Mouse (Mus musculus): Measurements from ENCODE around the gene Ralgapa1.
"Not testable (repeated sequence)": the region's sequence is repeated elsewhere in the genome, so short reads cannot be mapped to it uniquely, and the experiment has no call there.

Gene Ralgapa1

DNA sequence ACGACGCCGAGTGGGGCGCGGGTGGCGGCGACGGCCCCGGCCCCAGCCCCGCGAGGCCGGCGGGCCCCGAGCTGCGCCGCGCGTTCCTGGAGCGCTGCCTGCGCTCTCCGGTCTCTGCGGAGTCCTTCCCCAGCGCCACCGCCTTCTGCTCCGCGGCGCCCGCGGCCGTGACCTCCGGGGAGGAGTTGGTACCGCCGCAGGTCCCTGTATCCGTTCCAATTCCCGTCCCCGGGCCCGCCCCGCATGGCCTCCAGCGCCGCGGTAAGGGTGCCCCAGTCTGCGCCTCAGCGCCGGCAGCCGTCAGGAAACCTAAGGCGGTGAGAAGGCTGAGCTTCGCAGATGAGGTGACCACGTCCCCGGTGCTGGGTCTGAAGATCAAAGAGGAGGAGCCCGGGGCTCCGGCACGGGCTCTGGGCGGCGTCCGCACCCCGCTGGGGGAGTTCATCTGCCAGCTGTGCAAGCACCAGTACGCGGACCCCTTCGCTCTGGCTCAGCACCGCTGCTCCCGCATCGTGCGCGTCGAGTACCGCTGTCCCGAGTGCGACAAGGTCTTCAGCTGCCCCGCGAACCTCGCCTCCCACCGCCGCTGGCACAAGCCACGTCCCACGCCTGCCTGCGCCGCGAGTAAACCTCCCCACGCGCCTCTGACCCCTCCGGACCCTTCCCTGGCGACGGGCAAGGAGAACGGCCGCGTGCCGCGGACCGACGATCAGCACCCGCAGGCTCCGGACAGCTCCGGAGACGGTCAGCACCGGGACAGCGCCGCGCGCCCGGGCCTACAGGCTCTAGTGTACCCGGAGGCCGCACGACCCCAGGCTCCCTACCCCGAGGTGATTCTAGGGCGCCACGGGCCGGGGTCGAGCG lies 221.1 kb downstream of the Ralgapa1 start:
- DNase-seq (ENCODE audit: low read depth, low spot score) = no peak

GRCm38 (mm10) chr12:55598887-55599561 lies 221.9 kb downstream of the Ralgapa1 start, which contains the start of gene Insm2:
Gene Insm2 (plus strand): TSS chr12:55599427.
- DNase-seq (ENCODE audit: low read depth, low spot score) = no peak

DNA sequence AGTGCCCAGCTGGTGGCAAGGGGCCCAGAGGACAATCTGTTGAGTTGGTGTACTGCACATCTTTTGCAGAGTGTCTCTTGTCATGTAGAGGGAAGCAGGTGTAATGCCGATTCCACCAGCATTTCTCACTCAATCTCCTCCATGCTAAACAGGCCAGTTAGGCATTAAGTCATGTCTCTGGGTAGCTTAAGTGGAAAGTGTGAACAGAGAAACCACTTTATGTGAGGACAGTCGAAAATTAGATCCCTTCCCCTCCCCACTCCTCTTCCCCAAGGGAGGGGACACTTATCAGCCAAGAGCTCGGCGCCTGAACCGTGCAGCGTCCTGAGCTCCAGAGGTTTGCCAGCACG lies 222.5 kb downstream of the Ralgapa1 start:
- no peak for DNase-seq (ENCODE audit: low read depth, low spot score)

DNA sequence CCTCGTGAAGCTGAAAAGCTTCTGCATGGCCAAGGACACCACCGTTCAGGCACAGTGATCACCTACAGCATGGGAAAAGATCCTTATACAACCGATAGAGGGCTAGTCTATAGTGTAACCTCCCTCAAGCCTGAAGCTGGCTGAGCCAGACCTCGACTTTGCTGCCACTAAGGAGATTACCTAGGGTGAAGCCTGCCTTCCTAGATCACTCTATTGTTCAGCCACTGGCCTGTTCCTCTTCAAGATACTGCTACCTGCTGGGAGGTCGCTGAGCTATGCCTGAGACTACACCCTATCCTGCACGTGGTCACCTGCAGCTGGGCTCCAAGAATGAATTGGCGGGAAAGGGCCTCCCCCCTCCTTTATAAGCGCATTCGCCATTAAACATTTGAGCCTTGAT lies 234.0 kb downstream of the Ralgapa1 start:
- not testable (repeated sequence) for DNase-seq (ENCODE audit: low read depth, low spot score)

- DNase-seq (ENCODE audit: low read depth, low spot score) = no peak
Observed at GRCm38 (mm10) chr12:55573794-55574193, 247.2 kb downstream of the Ralgapa1 start.

DNA sequence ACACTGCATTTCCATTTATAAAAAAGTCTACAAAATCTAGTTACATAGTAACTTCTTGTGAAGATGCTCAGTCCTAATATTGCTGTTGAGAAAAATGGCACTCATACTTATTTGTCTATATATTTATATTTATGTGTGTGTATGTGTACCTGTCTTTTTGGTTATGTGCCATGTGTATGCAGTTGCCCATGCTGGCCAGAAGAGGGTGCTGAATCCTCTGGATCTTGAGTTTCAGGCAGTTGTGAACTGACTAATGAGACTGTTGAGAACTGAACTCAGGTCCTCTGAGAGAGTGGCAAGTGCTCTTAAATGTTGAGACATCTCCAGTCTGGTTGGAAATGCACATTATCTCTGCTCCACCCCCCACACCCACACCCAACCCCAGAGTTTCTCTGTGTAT lies 247.9 kb downstream of the Ralgapa1 start:
- no peak for DNase-seq (ENCODE audit: low read depth, low spot score)

DNA sequence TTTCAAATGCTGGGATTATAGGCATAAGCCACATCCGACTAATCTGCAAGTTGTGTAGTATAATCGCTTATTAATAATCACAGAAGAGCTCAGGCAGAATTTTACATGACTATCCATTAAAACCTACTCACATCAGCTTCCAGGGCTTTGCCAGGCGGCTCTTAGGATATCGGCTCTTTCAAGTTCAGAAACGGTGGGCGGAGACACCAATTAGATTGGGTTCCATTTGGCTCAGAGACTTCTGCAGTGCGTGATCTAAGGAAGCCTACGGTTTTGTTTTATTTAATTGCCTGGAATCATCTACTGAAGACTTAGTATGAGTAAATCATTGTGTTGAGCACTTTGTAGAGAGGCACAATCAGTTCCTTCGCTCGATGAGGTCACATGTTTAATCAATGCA lies 249.3 kb downstream of the Ralgapa1 start:
- DNase-seq (ENCODE audit: low read depth, low spot score) = no peak

GRCm38 (mm10) chr12:55571181-55571580 lies 249.8 kb downstream of the Ralgapa1 start:
- no peak for DNase-seq (ENCODE audit: low read depth, low spot score)

DNA sequence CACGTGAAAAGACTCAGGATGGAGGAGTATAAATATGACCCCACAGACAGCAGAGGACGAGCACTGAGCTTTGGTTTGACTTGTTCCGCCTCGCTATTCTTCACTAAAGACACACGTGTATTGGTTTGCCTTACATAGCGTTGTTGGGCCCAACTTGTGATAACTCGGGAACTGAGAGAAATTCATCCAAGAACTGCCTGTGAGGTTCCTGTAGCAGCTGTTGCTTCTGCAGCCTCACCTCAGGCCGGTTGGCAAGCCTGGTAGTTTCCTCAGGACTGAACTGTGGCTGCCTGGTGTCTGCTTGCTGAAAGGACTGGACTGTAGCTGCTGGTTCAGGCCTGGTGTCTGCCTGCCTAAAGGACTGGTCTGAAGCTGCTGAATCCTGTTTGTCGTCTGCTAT lies 250.3 kb downstream of the Ralgapa1 start:
- DNase-seq (ENCODE audit: low read depth, low spot score) = no peak

DNA sequence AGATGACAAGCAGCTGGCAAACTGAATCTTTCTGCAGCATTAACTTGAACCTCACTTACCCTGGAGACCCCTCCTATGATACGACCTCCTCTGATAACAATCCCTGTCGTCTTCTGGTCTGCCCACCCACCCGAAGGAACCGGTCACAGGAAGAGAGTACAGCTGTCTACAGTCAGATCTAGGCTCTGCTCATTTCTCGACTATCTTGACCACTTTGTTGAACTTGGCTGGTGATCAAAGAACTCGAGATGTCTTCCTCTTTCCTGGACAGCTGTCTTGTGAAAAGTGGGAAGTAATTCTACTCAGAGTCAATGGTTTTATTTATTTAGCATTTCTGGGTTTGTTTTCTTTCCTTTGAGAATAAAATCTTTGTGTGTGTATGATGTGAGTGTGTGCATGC lies 251.3 kb downstream of the Ralgapa1 start:
- no peak for DNase-seq (ENCODE audit: low read depth, low spot score)

- no peak for DNase-seq (ENCODE audit: low read depth, low spot score)
Observed at GRCm38 (mm10) chr12:55568466-55568865, 252.5 kb downstream of the Ralgapa1 start.

GRCm38 (mm10) chr12:55566837-55567236 lies 254.1 kb downstream of the Ralgapa1 start:
- no peak for DNase-seq (ENCODE audit: low read depth, low spot score)

- DNase-seq (ENCODE audit: low read depth, low spot score) = no peak
Observed at GRCm38 (mm10) chr12:55565867-55566266, 255.1 kb downstream of the Ralgapa1 start.

DNA sequence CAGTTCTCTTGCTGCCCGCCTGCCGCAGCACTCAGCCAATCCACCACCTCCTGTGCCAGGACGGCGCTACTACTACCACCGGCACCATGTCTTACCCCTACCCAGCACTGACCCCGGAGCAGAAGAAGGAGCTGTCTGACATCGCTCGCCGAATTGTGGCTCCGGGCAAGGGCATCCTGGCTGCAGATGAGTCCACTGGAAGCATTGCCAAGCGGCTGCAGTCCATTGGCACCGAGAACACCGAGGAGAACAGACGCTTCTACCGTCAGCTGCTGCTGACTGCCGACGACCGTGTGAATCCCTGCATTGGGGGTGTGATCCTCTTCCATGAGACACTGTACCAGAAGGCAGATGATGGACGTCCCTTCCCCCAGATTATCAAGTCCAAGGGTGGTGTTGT lies 255.8 kb downstream of the Ralgapa1 start, which contains the start of gene Aldoart2:
TSS of gene Aldoart2 (plus strand) at position 34 of the 400 bp plus-strand sequence.
- no peak for DNase-seq (ENCODE audit: low read depth, low spot score)

DNA sequence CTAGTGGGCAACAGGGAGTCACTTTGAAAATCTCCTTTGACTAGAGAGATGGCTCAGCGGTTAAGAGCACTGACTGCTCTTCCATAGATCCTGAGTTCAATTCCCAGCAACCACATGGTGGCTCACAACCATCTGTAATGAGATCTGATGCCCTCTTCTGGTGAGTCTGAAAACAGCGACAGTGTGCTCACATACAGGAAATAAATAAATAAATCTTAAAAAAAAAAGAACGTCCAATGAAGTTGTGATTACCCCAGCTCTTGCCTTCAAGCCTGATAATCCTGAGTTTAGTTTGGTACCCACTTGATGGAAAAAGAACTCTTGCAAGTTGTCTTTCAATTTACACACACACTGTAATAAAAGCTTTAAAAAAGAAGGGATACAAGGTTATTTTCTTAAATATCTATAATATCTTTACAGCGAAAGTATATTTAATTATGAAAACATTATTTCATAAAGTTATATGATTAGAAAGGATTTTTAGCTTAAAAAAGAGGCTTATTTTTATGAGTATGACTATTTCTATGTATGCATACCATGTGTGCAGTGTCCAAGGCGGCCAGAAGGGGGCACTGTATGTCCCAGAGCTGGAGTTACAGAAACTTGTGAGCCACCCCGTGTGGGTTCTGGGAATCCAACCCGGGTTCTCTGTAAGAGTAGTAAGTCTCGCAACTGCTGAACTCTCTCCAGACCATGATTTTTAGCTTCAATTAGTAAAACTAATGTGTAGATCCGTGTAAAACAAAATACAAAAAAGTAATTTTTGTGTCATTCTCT lies 256.6 kb downstream of the Ralgapa1 start:
- no peak for DNase-seq (ENCODE audit: low read depth, low spot score)

DNA sequence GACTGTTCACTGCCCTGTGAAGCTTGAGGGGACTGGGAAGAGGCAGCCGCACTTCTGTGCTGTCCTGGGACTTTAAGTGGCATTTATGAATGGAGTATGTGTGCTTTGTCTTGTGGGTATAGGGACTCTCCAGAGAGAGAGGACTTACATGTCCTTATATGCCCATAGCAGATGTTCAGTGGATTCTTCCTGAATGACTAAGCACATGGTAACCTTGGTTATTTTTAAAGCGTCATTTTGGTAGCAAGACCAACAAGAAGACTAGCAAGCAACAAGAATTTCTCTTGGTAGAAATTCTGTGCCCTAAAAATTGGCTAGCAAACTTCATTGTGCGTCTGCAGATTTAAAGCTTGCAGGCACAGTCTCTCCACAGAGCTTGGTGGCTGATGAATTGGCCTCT lies 257.2 kb downstream of the Ralgapa1 start:
- no peak for DNase-seq (ENCODE audit: low read depth, low spot score)

DNA sequence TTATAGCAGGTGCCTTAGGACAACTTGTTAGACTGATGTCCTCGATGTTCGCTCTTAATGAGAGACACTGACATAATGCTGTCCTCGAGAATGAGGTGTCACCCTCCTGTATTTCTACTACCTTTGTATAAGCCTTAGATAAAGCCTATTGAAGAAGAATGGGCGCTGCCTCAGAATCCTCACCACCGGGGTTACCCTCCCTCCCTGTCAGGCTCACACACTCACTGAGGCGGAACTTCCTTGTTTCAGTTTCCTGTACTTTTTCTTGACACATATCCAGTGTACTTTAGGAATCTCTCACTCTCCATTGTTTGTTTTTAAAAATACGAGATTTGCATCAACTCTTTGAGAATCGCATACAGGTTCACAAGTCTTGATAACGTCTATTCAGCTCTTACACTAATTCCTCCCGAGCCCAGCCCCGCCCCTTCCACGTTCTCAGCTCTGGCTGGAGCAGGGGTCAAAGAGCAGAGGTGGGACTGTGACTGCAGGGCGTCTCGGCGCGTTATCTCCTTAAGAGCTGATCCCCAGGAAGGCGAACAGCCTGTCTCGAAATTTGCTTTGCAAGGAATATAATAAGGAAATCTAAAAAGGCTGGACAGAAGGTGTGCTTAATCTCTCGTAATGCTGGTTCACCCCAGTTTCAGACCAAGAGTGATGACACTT lies 260.8 kb downstream of the Ralgapa1 start:
- no peak for DNase-seq (ENCODE audit: low read depth, low spot score)

DNA sequence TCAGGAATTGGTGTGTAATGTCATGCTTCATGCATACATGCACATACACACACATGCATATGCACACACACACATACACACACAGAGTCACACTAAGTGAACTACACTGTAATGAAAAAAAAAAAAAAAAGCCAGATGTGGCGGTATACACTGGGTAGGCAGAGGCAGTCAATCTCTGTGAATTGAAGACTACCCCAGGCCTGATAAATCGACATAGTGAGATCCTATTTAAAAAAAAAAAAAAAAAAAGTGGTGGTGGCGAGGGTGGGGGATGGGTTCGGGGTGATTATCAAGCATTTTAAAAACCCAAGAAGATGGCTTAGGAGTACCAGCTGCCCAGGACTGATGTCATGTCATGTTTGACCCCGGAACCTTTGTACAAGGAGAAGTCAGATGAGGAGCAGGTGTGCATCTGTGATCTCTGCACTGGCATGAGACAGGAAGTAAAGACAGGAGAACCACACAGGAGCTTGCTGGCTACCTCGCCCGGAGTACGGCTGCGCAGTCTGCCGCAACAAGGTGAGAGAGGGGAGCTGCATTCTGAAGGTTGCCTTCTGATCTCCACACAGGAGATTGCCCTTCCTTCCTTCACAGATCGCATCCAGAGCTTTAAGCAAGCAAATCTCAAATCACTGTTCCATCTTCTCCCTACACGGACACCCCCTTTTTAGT lies 261.6 kb downstream of the Ralgapa1 start:
- DNase-seq (ENCODE audit: low read depth, low spot score) = no peak

DNA sequence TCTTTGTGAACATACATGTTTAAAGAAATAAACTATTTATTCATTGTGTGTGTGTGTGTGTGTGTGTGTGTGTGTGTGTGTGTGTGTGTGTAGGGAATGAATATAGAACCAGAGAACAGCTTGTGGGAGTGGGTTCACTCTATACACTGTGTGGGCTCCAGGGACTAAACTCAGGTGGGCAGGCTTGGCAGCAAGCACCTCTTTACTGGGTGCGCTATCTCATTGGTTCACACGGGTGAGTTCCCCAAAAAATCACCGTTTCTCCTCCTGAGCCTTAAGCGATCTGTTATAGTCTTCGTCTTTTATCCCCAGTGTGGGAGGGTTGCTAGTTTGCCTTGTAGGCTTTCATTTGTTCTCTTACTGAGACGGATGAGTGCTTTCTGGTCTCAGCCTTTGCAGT lies 263.1 kb downstream of the Ralgapa1 start:
- DNase-seq (ENCODE audit: low read depth, low spot score) = no peak

DNA sequence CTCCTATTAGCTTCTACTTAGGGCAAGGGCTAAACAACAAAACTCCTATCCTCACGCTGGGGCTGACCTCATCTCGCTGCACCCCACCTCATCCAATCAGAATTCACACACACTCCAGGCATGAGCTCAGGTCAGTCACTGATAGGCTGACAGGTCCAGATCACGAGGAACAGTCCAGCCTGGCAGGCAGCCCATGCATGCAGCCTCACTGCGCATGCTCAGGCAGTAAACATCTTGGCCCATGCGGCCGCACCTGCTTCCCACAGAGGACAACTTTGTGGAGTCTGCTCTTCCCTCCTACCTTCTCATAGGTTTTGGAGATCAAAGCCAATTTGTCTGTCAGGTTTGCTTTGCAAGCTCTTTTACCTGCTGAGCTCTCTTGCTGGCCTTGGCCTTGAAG lies 266.1 kb downstream of the Ralgapa1 start:
- not testable (repeated sequence) for DNase-seq (ENCODE audit: low read depth, low spot score)

Measured in retina, adult 2 months (tissue).